Mouse (Mus musculus): ENCODE measurements around the gene Stx12.

- TF ChIP-seq CTCF (IDR thresholded peaks at IDR 0.05; ENCODE audit: low read depth, low read length) (no peak), GATA1 (IDR thresholded peaks at IDR 0.05; ENCODE audit: borderline replicate concordance, low read length) (no peak), TAL1 (conservative IDR thresholded peaks at IDR 0.05; ENCODE audit: low read depth, low read length) (no peak), POLR2AphosphoS5 (IDR thresholded peaks at IDR 0.05; ENCODE audit: insufficient replicate concordance, low read depth, low read length) (no peak)
These were observed 42.8 kb downstream of the Stx12 start for GRCm38 (mm10) chr4:132841493-132841892.
